Mouse (Mus musculus): ENCODE results near the gene Samd4.

The Samd4 gene

GRCm38 (mm10) chr14:46912496-46912895 lies 29.8 kb downstream of the Samd4 start:
- DNase-seq: no peak

- DNase-seq: peak; percentile 37
These were observed 31.7 kb downstream of the Samd4 start for GRCm38 (mm10) chr14:46914356-46914755.

GRCm38 (mm10) chr14:46915555-46915954 lies 32.9 kb downstream of the Samd4 start:
- peak; percentile 43 for DNase-seq

- DNase-seq: no peak
These were observed 33.9 kb downstream of the Samd4 start for GRCm38 (mm10) chr14:46916581-46916980.

- DNase-seq: no peak
These were observed 34.5 kb downstream of the Samd4 start for GRCm38 (mm10) chr14:46917136-46917535.

GRCm38 (mm10) chr14:46917581-46917980 lies 34.9 kb downstream of the Samd4 start:
- no peak for DNase-seq

GRCm38 (mm10) chr14:46920496-46920895 lies 37.8 kb downstream of the Samd4 start:
- no peak for DNase-seq

GRCm38 (mm10) chr14:46921178-46921975 lies 38.7 kb downstream of the Samd4 start:
- DNase-seq: no peak

- DNase-seq: peak; percentile 65
These were observed 41.3 kb downstream of the Samd4 start for GRCm38 (mm10) chr14:46923931-46924330.

GRCm38 (mm10) chr14:46924422-46924821 lies 41.8 kb downstream of the Samd4 start:
- DNase-seq: no peak

GRCm38 (mm10) chr14:46928556-46928955 lies 45.9 kb downstream of the Samd4 start:
- DNase-seq: no peak

- no peak for DNase-seq
These were observed 49.5 kb downstream of the Samd4 start for GRCm38 (mm10) chr14:46932121-46932520.

- DNase-seq: peak; percentile 75
These were observed 50.1 kb downstream of the Samd4 start for GRCm38 (mm10) chr14:46932708-46933107.

GRCm38 (mm10) chr14:46941077-46941476 lies 58.4 kb downstream of the Samd4 start:
- no peak for DNase-seq

- peak; percentile 59 for DNase-seq
These were observed 59.5 kb downstream of the Samd4 start for GRCm38 (mm10) chr14:46941896-46942812.

GRCm38 (mm10) chr14:46944411-46944810 lies 61.8 kb downstream of the Samd4 start:
- DNase-seq: no peak

GRCm38 (mm10) chr14:46945903-46946490 lies 63.3 kb downstream of the Samd4 start:
- no peak for DNase-seq

- no peak for DNase-seq
These were observed 65.0 kb downstream of the Samd4 start for GRCm38 (mm10) chr14:46947644-46948043.

- no peak for DNase-seq
These were observed 68.1 kb downstream of the Samd4 start for GRCm38 (mm10) chr14:46950527-46951384.

GRCm38 (mm10) chr14:46952264-46952663 lies 69.6 kb downstream of the Samd4 start:
- DNase-seq: no peak

GRCm38 (mm10) chr14:46955109-46955508 lies 72.5 kb downstream of the Samd4 start:
- no peak for DNase-seq

GRCm38 (mm10) chr14:46955574-46956043 lies 73.0 kb downstream of the Samd4 start:
- DNase-seq: peak; percentile 32
